Mouse (Mus musculus) layer of hippocampus, postnatal 14 days (tissue): ENCODE results near the gene Cmya5. TPM values are rescaled to one million over a fixed set of nuclear protein-coding genes. Genes with fewer than 3 reads are reported as not detected.
"Not testable (repeated sequence)": the region's sequence is repeated elsewhere in the genome, so short reads cannot be mapped to it uniquely, and the experiment has no call there.

ENCODE experiments used
- DNase-seq, 2 experiments: peaks; one replicate each; pipeline ENCODE4 v3.0.0; 2021 to 2022; ENCODE audit warnings: low spot score in 2 of 2, mixed read lengths in 1 of 2
- total RNA-seq, 2 experiments: library from RNA; stranded (reverse); gene quantifications; 2 replicates each; pipeline ENCODE4 v1.2.3; 2021

The Cmya5 gene
- total RNA-seq, 2 experiments from 2014 or later: 2.5 to 2.7 TPM

GRCm38 (mm10) chr13:93128111-93128860, 16.2 kb downstream of the Cmya5 start:
- no peak for DNase-seq

- DNase-seq: no peak
These were observed 22.2 kb downstream of the Cmya5 start for GRCm38 (mm10) chr13:93122321-93122720.

GRCm38 (mm10) chr13:93117241-93117640, 27.3 kb downstream of the Cmya5 start:
- DNase-seq: no peak

- DNase-seq: no peak
These were observed 42.0 kb downstream of the Cmya5 start for GRCm38 (mm10) chr13:93102340-93103090.

GRCm38 (mm10) chr13:93098596-93098995, 45.9 kb downstream of the Cmya5 start:
- DNase-seq: no peak

- DNase-seq: no peak
These were observed 47.9 kb downstream of the Cmya5 start for GRCm38 (mm10) chr13:93096643-93097042.

- DNase-seq: no peak
These were observed 49.3 kb downstream of the Cmya5 start for GRCm38 (mm10) chr13:93095097-93095791.

GRCm38 (mm10) chr13:93094204-93094935, 50.2 kb downstream of the Cmya5 start:
- no peak for DNase-seq

GRCm38 (mm10) chr13:93093697-93094096, 50.8 kb downstream of the Cmya5 start:
- DNase-seq: no peak

GRCm38 (mm10) chr13:93092916-93093429, 51.6 kb downstream of the Cmya5 start:
- no peak for DNase-seq

GRCm38 (mm10) chr13:93091866-93092455, 52.6 kb downstream of the Cmya5 start:
- no peak for DNase-seq

GRCm38 (mm10) chr13:93091176-93091575, 53.3 kb downstream of the Cmya5 start:
- no peak for DNase-seq

- no peak for DNase-seq
These were observed 55.0 kb downstream of the Cmya5 start for GRCm38 (mm10) chr13:93089481-93089880.

- DNase-seq: no peak
These were observed 58.8 kb downstream of the Cmya5 start for GRCm38 (mm10) chr13:93085711-93086110.

- DNase-seq: not testable (repeated sequence)
These were observed 62.2 kb downstream of the Cmya5 start for GRCm38 (mm10) chr13:93082324-93082723.

GRCm38 (mm10) chr13:93080859-93081258, 63.7 kb downstream of the Cmya5 start:
- DNase-seq: no peak

- DNase-seq: peak in 1 of 2 experiments; percentile 58
These were observed 70.3 kb downstream of the Cmya5 start for GRCm38 (mm10) chr13:93074147-93074641.

GRCm38 (mm10) chr13:93073595-93073994, 70.9 kb downstream of the Cmya5 start:
- DNase-seq: peak; percentile 77 to 90

GRCm38 (mm10) chr13:93072871-93073411, 71.6 kb downstream of the Cmya5 start:
- peak in 1 of 2 experiments; percentile 42 for DNase-seq

GRCm38 (mm10) chr13:93070406-93070805, 74.1 kb downstream of the Cmya5 start:
- no peak for DNase-seq
